Mouse (Mus musculus) natural killer cell, adult 2 months (primary cell): Measurements from ENCODE around the gene Slc35c1.

Source experiments
- DNase-seq, 2 experiments: peaks; one replicate each; pipeline ENCODE4 v3.0.0; 2022; ENCODE audit warnings: low spot score in 2 of 2

The Slc35c1 gene

GRCm38 (mm10) chr2:92475711-92476110, 15.4 kb upstream of the Slc35c1 start:
- DNase-seq = no peak

GRCm38 (mm10) chr2:92474920-92475319, 14.6 kb upstream of the Slc35c1 start:
- DNase-seq = no peak

- no peak for DNase-seq
Observed at GRCm38 (mm10) chr2:92471886-92472670, 11.7 kb upstream of the Slc35c1 start.

GRCm38 (mm10) chr2:92464690-92465089, 4.4 kb upstream of the Slc35c1 start:
- peak; percentile 22 to 42 for DNase-seq

- DNase-seq = no peak
Observed at GRCm38 (mm10) chr2:92461215-92461614, 877 bp upstream of the Slc35c1 start.

- DNase-seq = peak; percentile 64 to 72
Observed at GRCm38 (mm10) chr2:92459141-92459920, 1.0 kb downstream of the Slc35c1 start.

- DNase-seq = no peak
Observed at GRCm38 (mm10) chr2:92458481-92458880, 1.9 kb downstream of the Slc35c1 start.

GRCm38 (mm10) chr2:92456970-92457530, 3.3 kb downstream of the Slc35c1 start:
- no peak for DNase-seq

GRCm38 (mm10) chr2:92455704-92456103, 4.6 kb downstream of the Slc35c1 start:
- no peak for DNase-seq

GRCm38 (mm10) chr2:92454166-92454565, 6.2 kb downstream of the Slc35c1 start:
- no peak for DNase-seq

- DNase-seq = no peak
Observed at GRCm38 (mm10) chr2:92451126-92451525, 9.2 kb downstream of the Slc35c1 start.

- DNase-seq = no peak
Observed at GRCm38 (mm10) chr2:92447121-92447740, 13.1 kb downstream of the Slc35c1 start.

- DNase-seq = no peak
Observed at GRCm38 (mm10) chr2:92446656-92447055, 13.7 kb downstream of the Slc35c1 start.

- DNase-seq = no peak
Observed at GRCm38 (mm10) chr2:92445890-92446289, 14.4 kb downstream of the Slc35c1 start.

- no peak for DNase-seq
Observed at GRCm38 (mm10) chr2:92444376-92444775, 16.0 kb downstream of the Slc35c1 start.

GRCm38 (mm10) chr2:92443313-92443712, 17.0 kb downstream of the Slc35c1 start:
- no peak for DNase-seq

- no peak for DNase-seq
Observed at GRCm38 (mm10) chr2:92442419-92443001, 17.8 kb downstream of the Slc35c1 start.

- DNase-seq = no peak
Observed at GRCm38 (mm10) chr2:92440432-92440831, 19.9 kb downstream of the Slc35c1 start.

GRCm38 (mm10) chr2:92438567-92438966, 21.8 kb downstream of the Slc35c1 start:
- DNase-seq = no peak

- DNase-seq = peak; percentile 60 to 75
Observed at GRCm38 (mm10) chr2:92437875-92438274, 22.5 kb downstream of the Slc35c1 start.

GRCm38 (mm10) chr2:92437366-92437765, 23.0 kb downstream of the Slc35c1 start:
- DNase-seq = no peak

GRCm38 (mm10) chr2:92435023-92435422, 25.3 kb downstream of the Slc35c1 start:
- no peak for DNase-seq
